Comparison of ENCODE assay signal across 10 mouse cellular contexts in genomic region chr7:66111211-66111610, GRCm38 (mm10). TPM values are rescaled to one million over a fixed set of nuclear protein-coding genes. Genes with fewer than 3 reads are reported as not detected.
DNase-seq lines count a peak whose midpoint lies in the region; ATAC-seq and TF ChIP-seq lines count a peak whose summit lies in the region.
"Had no signal": no experiment of that assay in that cellular context is flagged by ENCODE, and none has a peak within 500 bp of the region (broad histone marks: within the 10 kb centered on the region; RNA-seq: fewer than 3 reads in every experiment).

No protein-coding gene starts in this region.

- H3ac ChIP-seq in myocyte (ENCODE audit: control insufficient read depth, insufficient read length): peak overlapping the region; percentile 99

- no peak for TF ChIP-seq POLR2A in myocyte (IDR thresholded peaks at IDR 0.05; ENCODE audit: insufficient read length, low read depth)

- no peak for DNase-seq in layer of hippocampus, adult 2 months (ENCODE audit: low spot score in 2 of 2)
- DNase-seq in layer of hippocampus, adult 18-20 months (ENCODE audit: low spot score in 2 of 2): no peak
- DNase-seq in urinary bladder, postnatal 25 days (ENCODE audit: low spot score): no peak
- DNase-seq in layer of hippocampus, postnatal 10 days (ENCODE audit: low spot score in 2 of 2): no peak
- no peak for DNase-seq in right cerebral cortex, postnatal 4 days
- DNase-seq: layer of hippocampus, adult 9-11 months had no signal

- H3K4me3 ChIP-seq in layer of hippocampus, adult 2 months: peak overlapping the region; percentile 76
- peak overlapping the region; percentile 85 for H3K4me3 ChIP-seq in embryonic facial prominence, embryonic 15.5 days (replicated peaks)
- H3K4me3 ChIP-seq in intestine, embryonic 16.5 days (ENCODE audit: low read length): peak overlapping the region; percentile 87
- H3K4me3 ChIP-seq in myocyte: peak overlapping the region; percentile 46

- H3K4me2 ChIP-seq in embryonic facial prominence, embryonic 15.5 days (replicated peaks): peak overlapping the region; percentile 96
- peak overlapping the region; percentile 84 for H3K4me2 ChIP-seq in intestine, embryonic 16.5 days (ENCODE audit: low read depth, low read length)
- H3K4me2 ChIP-seq in myocyte (ENCODE audit: low read depth): peak overlapping the region; percentile 60

- peak overlapping the region; percentile 86 for H3K27ac ChIP-seq in layer of hippocampus, adult 2 months
- H3K27ac ChIP-seq in embryonic facial prominence, embryonic 15.5 days (replicated peaks): peak overlapping the region; percentile 94
- H3K27ac ChIP-seq in intestine, embryonic 16.5 days (ENCODE audit: low read length): no peak overlapping the region

- no peak for ATAC-seq in embryonic facial prominence, embryonic 15.5 days (ENCODE audit: insufficient number of reproducible peaks, low FRiP score, low TSS enrichment, low read depth)
- no peak for ATAC-seq in intestine, embryonic 16.5 days
- ATAC-seq: Patski had no signal

- H3K9ac ChIP-seq in embryonic facial prominence, embryonic 15.5 days: peak overlapping the region; percentile 87; the same call in 1 of the 2 replicates
- H3K9ac ChIP-seq in intestine, embryonic 16.5 days (ENCODE audit: low read depth, low read length): peak overlapping the region; percentile 82; the same call in 1 of the 2 replicates

- peaks cover 65% of the 10 kb centered on the region for H3K79me2 ChIP-seq in myocyte (ENCODE audit: control insufficient read depth, insufficient read depth)

- no peaks in the 10 kb centered on the region for H3K27me3 ChIP-seq in embryonic facial prominence, embryonic 15.5 days
- no peaks in the 10 kb centered on the region for H3K27me3 ChIP-seq in intestine, embryonic 16.5 days (replicated peaks; ENCODE audit: control insufficient read depth, insufficient read depth, low read length)
- H3K27me3 ChIP-seq in myocyte (ENCODE audit: control insufficient read depth, insufficient read depth, insufficient read length): no peaks in the 10 kb centered on the region
- H3K27me3 ChIP-seq: Patski had no signal

- TF ChIP-seq CTCF in layer of hippocampus, adult 2 months (conservative IDR thresholded peaks at IDR 0.05): no peak; the same call in 1 of the 2 replicates

- no peaks in the 10 kb centered on the region for H3K9me3 ChIP-seq in embryonic facial prominence, embryonic 15.5 days (replicated peaks)
- H3K9me3 ChIP-seq in intestine, embryonic 16.5 days (ENCODE audit: control insufficient read depth, low read length): no peaks in the 10 kb centered on the region

- peaks cover 21% of the 10 kb centered on the region for H3K4me1 ChIP-seq in embryonic facial prominence, embryonic 15.5 days
- H3K4me1 ChIP-seq in intestine, embryonic 16.5 days (ENCODE audit: control insufficient read depth, insufficient read depth, low read length): peaks cover 6% of the 10 kb centered on the region

- H3K36me3 ChIP-seq in embryonic facial prominence, embryonic 15.5 days: no peaks in the 10 kb centered on the region
- H3K36me3 ChIP-seq in intestine, embryonic 16.5 days (ENCODE audit: control insufficient read depth, insufficient read depth, low read length): no peaks in the 10 kb centered on the region
- H3K36me3 ChIP-seq in myocyte (ENCODE audit: control insufficient read depth, insufficient read depth): no peaks in the 10 kb centered on the region

- WGBS in embryonic facial prominence, embryonic 15.5 days: 54% methylated on average over 10 of the region's 10 CpGs
- 68% methylated on average over 10 of the region's 10 CpGs for WGBS in intestine, embryonic 16.5 days

TF ChIP-seq in myocyte, 11 proteins besides CTCF, POLR2A, EP300 and RAD21:
- TF ChIP-seq POLR2AphosphoS2 (IDR thresholded peaks at IDR 0.05; ENCODE audit: insufficient read length, low read depth): no peak
- TF ChIP-seq MYOG (IDR thresholded peaks at IDR 0.05; ENCODE audit: control insufficient read depth in 1 of 3, insufficient read depth in 1 of 3, insufficient read length in 2 of 3, low read depth in 2 of 3): no peak
- TF ChIP-seq CEBPB (IDR thresholded peaks at IDR 0.05; ENCODE audit: insufficient read depth, poor library complexity, severe bottlenecking): no peak
- TF ChIP-seq REST (IDR thresholded peaks at IDR 0.05; ENCODE audit: insufficient read depth, insufficient read length): no peak
- no peak for TF ChIP-seq USF1 (IDR thresholded peaks at IDR 0.05; ENCODE audit: low read depth)
- TF ChIP-seq MAX (IDR thresholded peaks at IDR 0.05; ENCODE audit: low read depth): no peak
- TF ChIP-seq E2F4 (IDR thresholded peaks at IDR 0.05; ENCODE audit: insufficient read depth): no peak
- no peak for TF ChIP-seq MYOD1 (IDR thresholded peaks at IDR 0.05; ENCODE audit: control insufficient read depth in 1 of 3, insufficient read length in 2 of 3, low read depth in 2 of 3)
- TF ChIP-seq TCF12 (IDR thresholded peaks at IDR 0.05; ENCODE audit: insufficient read depth, poor library complexity, severe bottlenecking): no peak

RNA-seq across cellular contexts. Expression of gene Chsy1, which starts 1.9 kb away (rescaled TPM):
- total RNA-seq in layer of hippocampus, adult 2 months (2021): 10 to 100 TPM; 14.2 to 14.6 TPM
- 10 to 100 TPM; 16.6 to 16.7 TPM for total RNA-seq in layer of hippocampus, adult 18-20 months (2021)
- polyA plus RNA-seq in embryonic facial prominence, embryonic 15.5 days (2015; fragmentation: Nextera tagmentation; extraction: Ambion mirVana): 16.1 and 18.0 TPM in 2 replicates
- 6.3 and 7.0 TPM in 2 replicates for polyA plus RNA-seq in intestine, embryonic 16.5 days (2015; fragmentation: Nextera tagmentation; extraction: Ambion mirVana)
- 17.2 TPM for polyA plus RNA-seq in myocyte (2012; fragmentation: generic; extraction: Trizol)
- 10 to 100 TPM; 23.6 to 25.2 TPM for total RNA-seq in layer of hippocampus, postnatal 10 days (2021)

RNA-seq across cellular contexts. Expression of gene Selenos, which starts 31.8 kb away (rescaled TPM):
- 10 to 100 TPM; 50.6 to 57.3 TPM for total RNA-seq in layer of hippocampus, adult 2 months (2021)
- 10 to 100 TPM; 46.2 to 50.4 TPM for total RNA-seq in layer of hippocampus, adult 18-20 months (2021)
- polyA plus RNA-seq in embryonic facial prominence, embryonic 15.5 days (2015; fragmentation: Nextera tagmentation; extraction: Ambion mirVana): 133 and 142 TPM in 2 replicates
- 129 and 138 TPM in 2 replicates for polyA plus RNA-seq in intestine, embryonic 16.5 days (2015; fragmentation: Nextera tagmentation; extraction: Ambion mirVana)
- polyA plus RNA-seq in myocyte (2012; fragmentation: generic; extraction: Trizol): 50.9 TPM
- total RNA-seq in layer of hippocampus, postnatal 10 days (2021): 10 to 100 TPM; 53.0 to 58.2 TPM

RNA-seq across cellular contexts. Expression of gene Snrpa1, which starts 52.4 kb away (rescaled TPM):
- total RNA-seq in layer of hippocampus, adult 2 months (2021): 10 to 100 TPM; 33.0 to 33.8 TPM
- total RNA-seq in layer of hippocampus, adult 18-20 months (2021): 10 to 100 TPM; 31.0 to 34.0 TPM
- 145 and 158 TPM in 2 replicates for polyA plus RNA-seq in embryonic facial prominence, embryonic 15.5 days (2015; fragmentation: Nextera tagmentation; extraction: Ambion mirVana)
- polyA plus RNA-seq in intestine, embryonic 16.5 days (2015; fragmentation: Nextera tagmentation; extraction: Ambion mirVana): 137 and 156 TPM in 2 replicates
- polyA plus RNA-seq in myocyte (2012; fragmentation: generic; extraction: Trizol): 65.6 TPM
- total RNA-seq in layer of hippocampus, postnatal 10 days (2021): 10 to 100 TPM; 41.9 to 50.3 TPM
